Mouse (Mus musculus) heart, adult 18-20 months (tissue): ENCODE measurements at regions not wholly inside any gene's neighbourhood (a gene's known extent, or its start where the extent isn't known, plus 50 kb on each side); places are given as distances from the start of the nearest gene placed in this dataset.

Experiments used
- DNase-seq, 2 experiments: peaks; one replicate each; pipeline ENCODE4 v3.0.0; 2021 to 2022; ENCODE audit warnings: mixed read lengths in 1 of 2

GRCm38 (mm10) chr3:127995678-127996077, 99.6 kb upstream of the Fam241a start:
- no peak for DNase-seq

GRCm38 (mm10) chr3:127987583-127987982, 91.5 kb upstream of the Fam241a start:
- no peak for DNase-seq

GRCm38 (mm10) chr3:127985165-127985564, 89.0 kb upstream of the Fam241a start:
- DNase-seq = no peak

GRCm38 (mm10) chr3:127977240-127977639, 81.1 kb upstream of the Fam241a start:
- DNase-seq = no peak

GRCm38 (mm10) chr3:127970891-127971290, 74.8 kb upstream of the Fam241a start:
- peak; percentile 3 to 67 for DNase-seq

- DNase-seq = no peak
These were observed 71.0 kb upstream of the Fam241a start for GRCm38 (mm10) chr3:127967170-127967569.

- DNase-seq = no peak
These were observed 70.1 kb upstream of the Fam241a start for GRCm38 (mm10) chr3:127966214-127966613.

- no peak for DNase-seq
These were observed 63.0 kb upstream of the Fam241a start for GRCm38 (mm10) chr3:127958919-127959684.

- DNase-seq = no peak
These were observed 58.7 kb upstream of the Fam241a start for GRCm38 (mm10) chr3:127954856-127955255.

GRCm38 (mm10) chr3:127953610-127954009, 57.5 kb upstream of the Fam241a start:
- DNase-seq = no peak

- peak; percentile 58 to 76 for DNase-seq
These were observed 52.9 kb upstream of the Fam241a start for GRCm38 (mm10) chr3:127948898-127949620.

GRCm38 (mm10) chr3:127948326-127948725, 52.2 kb upstream of the Fam241a start:
- no peak for DNase-seq
